Mouse (Mus musculus): ENCODE results near the gene Gk.

- TF ChIP-seq CTCF (IDR thresholded peaks at IDR 0.05; ENCODE audit: control insufficient read depth, insufficient read depth, low read length), result no peak
- TF ChIP-seq POLR2A (IDR thresholded peaks at IDR 0.05; ENCODE audit: borderline replicate concordance, control insufficient read depth, low read depth, low read length), result no peak
Observed at GRCm38 (mm10) chrX:85803006-85803405, 26.4 kb upstream of the Gk start.

Data from bone marrow, adult 2 months (tissue).